Mouse (Mus musculus) c-Kit-positive CD71-positive TER-119-positive erythroid progenitor cells, embryonic 14.5 days (primary cell): ENCODE data around the gene Aqp7.

Source experiments
- DNase-seq: peaks from one replicate; pipeline ENCODE4 v3.0.0-alpha.2; 2013; ENCODE audit warnings: low spot score

Gene Aqp7

DNA sequence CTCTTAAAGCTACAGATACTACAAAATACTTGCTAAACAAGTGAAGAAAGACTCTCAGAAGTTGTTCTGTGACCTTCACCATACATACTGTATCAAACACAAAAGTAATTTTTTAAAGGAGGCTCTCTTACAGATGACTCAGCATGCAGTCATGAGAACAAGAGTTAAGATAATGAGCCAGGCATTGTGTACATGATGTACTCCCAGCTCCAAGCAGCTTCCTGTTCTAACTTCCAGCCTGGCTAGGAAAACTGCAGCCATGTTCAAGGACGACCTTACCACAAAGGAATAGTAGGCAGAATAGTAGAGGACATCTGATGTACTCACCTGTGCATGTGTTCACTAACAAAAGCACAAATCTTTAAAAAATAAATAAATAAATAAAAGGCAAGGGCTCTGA, 47.7 kb downstream of the Aqp7 start:
- DNase-seq = no peak

DNA sequence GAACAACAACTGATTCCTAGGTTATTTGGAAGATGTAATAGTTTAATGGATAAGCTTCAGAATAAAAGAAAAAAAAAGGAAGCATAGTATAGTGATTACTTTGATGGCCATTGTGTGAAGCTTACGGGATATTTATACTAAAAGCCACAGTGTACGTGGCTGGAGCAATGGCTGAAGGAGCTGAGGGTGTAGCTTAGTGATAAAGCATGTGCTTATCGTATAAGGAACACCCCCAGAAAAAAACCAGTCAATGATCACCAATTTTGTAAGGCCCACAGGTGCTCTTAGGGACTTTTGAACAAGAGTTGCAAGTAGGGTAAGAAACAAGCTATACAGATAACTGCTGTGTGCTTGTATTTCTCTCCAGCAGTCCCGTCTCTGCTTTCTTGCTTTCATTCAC, 50.0 kb downstream of the Aqp7 start:
- peak; percentile 41 for DNase-seq

DNA sequence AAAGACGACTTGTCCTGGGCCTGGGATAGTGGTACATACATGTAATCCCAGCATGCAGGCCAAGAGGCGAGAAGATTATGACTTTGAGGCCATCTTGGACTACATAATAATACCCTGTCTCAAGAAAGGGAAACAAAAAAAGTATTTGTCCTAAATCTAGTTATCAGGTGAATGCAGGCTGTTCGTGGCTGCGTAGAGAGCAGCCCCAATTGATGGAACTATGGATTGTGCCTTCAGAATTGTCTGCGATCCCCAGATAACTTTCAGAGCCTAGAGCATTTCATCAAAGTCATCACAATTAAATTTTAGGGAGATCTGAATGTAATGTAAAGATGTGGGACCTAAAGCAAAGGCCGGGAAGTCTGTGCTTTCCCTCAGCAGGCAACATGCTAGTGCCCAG, 51.6 kb downstream of the Aqp7 start:
- DNase-seq = peak; percentile 33

DNA sequence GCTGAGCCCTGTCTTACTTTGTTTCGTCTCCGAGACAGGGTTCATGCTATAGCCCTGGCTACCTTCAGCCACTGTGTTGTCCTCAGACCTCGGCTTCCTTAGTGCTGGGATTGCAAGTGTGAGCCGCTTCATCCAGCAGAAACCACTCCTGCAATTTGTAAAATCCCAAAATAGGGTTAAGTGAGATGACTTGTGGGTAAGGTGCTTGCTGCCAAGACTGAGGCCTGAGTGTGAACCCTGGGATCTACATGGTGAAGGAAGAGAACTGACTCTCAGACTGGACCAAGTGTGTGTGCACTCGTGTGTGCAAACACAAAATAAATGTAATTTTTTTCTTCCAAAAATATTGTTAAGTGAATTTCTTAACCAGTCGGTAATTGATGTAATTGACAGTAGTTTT, 58.3 kb downstream of the Aqp7 start:
- no peak for DNase-seq

DNA sequence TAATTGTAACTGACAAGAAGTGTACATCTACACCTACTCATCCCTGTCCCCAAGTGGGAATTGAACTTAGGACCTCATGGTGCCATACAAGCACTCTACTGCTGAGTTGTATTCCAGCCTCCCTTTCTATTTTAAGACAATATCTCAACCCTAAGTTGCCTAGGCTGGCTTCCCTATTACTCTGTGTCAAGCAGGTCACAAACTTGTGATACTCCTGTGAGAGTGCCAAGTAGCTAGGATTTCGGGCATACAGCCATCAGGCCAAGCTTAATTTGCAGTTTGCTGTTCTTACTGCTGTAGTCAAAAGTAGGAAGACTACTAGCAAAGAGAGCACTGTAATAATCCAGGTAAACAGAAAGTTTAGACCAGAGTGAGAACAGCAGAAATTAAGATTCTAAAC, 64.3 kb downstream of the Aqp7 start:
- DNase-seq = no peak
